Mouse (Mus musculus): ENCODE measurements at regions not wholly inside any gene's neighbourhood (a gene's known extent, or its start where the extent isn't known, plus 50 kb on each side); places are given as distances from the start of the nearest gene placed in this dataset.

GRCm38 (mm10) chrX:12284741-12285140, 124.6 kb upstream of the Bcor start:
- H3K9me3 ChIP-seq: no peaks in the 10 kb centered on the region
- no peak for ATAC-seq (ENCODE audit: insufficient number of reproducible peaks, insufficient read depth, low FRiP score, low TSS enrichment)
- peaks cover 23% of the 10 kb centered on the region for H3K27me3 ChIP-seq
- no peak overlapping the region for H3K4me2 ChIP-seq (replicated peaks)
- WGBS: 64% methylated on average over 4 of the region's 4 CpGs
- H3K27ac ChIP-seq: no peak overlapping the region
- H3K9ac ChIP-seq: no peak overlapping the region
- H3K36me3 ChIP-seq: no peaks in the 10 kb centered on the region
- peaks cover 9% of the 10 kb centered on the region; the same call in 1 of the 2 replicates for H3K4me1 ChIP-seq
- H3K4me3 ChIP-seq: no peak overlapping the region

DNA sequence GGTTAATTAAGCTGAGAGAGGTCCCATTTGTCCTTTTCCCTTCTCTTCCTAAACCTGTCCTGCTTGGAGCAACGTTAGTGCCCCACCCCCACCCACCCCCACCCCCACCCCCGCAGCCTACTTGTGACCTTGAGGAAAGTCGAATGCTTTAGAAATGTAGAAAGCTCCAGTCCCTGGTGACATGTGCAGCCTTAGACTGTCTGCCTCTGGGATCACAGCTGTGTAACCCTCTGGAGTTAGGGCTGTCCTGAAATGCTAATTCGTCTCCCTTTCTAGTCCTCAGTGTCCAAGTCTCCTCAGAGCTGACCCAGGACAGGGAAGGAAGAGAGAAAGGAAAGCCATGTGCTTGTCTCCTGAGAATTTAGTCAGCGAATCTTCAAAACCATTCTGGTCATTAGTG, 125.0 kb upstream of the Bcor start:
- no peak overlapping the region for H3K4me3 ChIP-seq
- ATAC-seq (ENCODE audit: insufficient number of reproducible peaks, insufficient read depth, low FRiP score, low TSS enrichment): no peak
- H3K36me3 ChIP-seq: no peaks in the 10 kb centered on the region
- no peaks in the 10 kb centered on the region for H3K9me3 ChIP-seq
- no peak overlapping the region for H3K4me2 ChIP-seq (replicated peaks)
- peaks cover 9% of the 10 kb centered on the region; the same call in 1 of the 2 replicates for H3K4me1 ChIP-seq
- 47% methylated on average over 5 of the region's 5 CpGs for WGBS
- H3K27ac ChIP-seq: no peak overlapping the region
- H3K27me3 ChIP-seq: peaks cover 23% of the 10 kb centered on the region
- no peak overlapping the region for H3K9ac ChIP-seq

GRCm38 (mm10) chrX:12285976-12286909, 126.1 kb upstream of the Bcor start:
- Histone ChIP-seq H3K9me3 (no peaks in the 10 kb centered on the region), H3K27ac (0 out of 2 replicates have a peak overlapping the region, but pooled peaks have one; percentile 11), H3K9ac (no peak overlapping the region), H3K4me2 (replicated peaks) (no peak overlapping the region), H3K4me3 (no peak overlapping the region), H3K4me1 (peaks cover 9% of the 10 kb centered on the region; the same call in 1 of the 2 replicates), H3K36me3 (no peaks in the 10 kb centered on the region), H3K27me3 (peaks cover 23% of the 10 kb centered on the region)
- no peak; the same call in 1 of the 2 replicates for ATAC-seq (ENCODE audit: insufficient number of reproducible peaks, insufficient read depth, low FRiP score, low TSS enrichment)
- WGBS: 18% methylated on average over 24 of the region's 24 CpGs

GRCm38 (mm10) chrX:12286910-12287522, 126.9 kb upstream of the Bcor start:
- ATAC-seq (ENCODE audit: insufficient number of reproducible peaks, insufficient read depth, low FRiP score, low TSS enrichment): no peak
- Histone ChIP-seq H3K4me3 (no peak overlapping the region), H3K9me3 (no peaks in the 10 kb centered on the region), H3K36me3 (no peaks in the 10 kb centered on the region), H3K9ac (no peak overlapping the region), H3K27ac (0 out of 2 replicates have a peak overlapping the region, but pooled peaks have one; percentile 11), H3K4me1 (peaks cover 9% of the 10 kb centered on the region; the same call in 1 of the 2 replicates), H3K4me2 (replicated peaks) (no peak overlapping the region), H3K27me3 (peaks cover 23% of the 10 kb centered on the region)
- WGBS: 16% methylated on average over 18 of the region's 18 CpGs

DNA sequence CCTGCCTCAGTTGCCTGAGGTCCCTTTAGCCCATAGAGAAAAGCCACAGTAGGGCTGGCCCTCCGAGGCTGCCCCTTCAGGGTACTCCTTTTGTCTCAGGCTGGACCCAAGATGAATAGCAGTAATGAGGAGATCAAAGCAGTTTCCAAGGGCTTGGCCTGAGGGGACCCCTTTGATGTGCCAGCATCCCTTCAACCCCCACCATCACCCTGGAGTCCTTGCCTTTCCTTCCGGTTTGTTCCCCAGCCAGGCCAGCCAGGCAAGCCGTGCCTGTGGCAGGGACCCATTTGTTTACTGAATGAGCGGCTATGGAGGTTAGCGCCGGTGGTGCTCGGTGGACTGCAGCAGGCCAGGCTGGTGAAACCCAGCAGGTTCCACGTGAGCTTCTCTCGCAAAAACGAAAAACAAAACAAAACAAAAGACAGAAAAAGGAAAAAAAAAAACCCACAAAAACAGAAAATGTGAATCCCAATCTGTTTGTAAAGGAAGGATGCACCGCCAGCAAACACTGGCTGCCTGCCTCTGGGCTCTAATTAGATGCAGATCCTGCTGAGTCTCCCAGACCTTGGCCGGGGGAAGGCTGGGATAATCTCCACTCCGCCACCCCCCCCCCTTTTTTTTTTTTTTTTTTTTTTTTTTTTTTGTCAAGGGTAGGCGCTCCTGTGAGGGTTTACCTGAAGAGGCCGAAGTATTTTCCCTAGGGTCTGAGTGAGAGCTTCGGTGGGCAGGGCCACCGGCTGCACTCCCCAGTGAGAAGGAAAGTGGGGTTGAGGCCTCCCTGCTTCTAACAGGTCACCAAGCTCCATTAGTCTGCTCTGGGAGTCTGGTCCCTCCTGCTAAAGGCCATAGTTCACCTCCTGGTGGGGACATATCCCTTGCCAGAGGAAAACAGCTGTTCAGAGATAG, 127.8 kb upstream of the Bcor start:
- no peak for ATAC-seq (ENCODE audit: insufficient number of reproducible peaks, insufficient read depth, low FRiP score, low TSS enrichment)
- peaks cover 23% of the 10 kb centered on the region for H3K27me3 ChIP-seq
- no peaks in the 10 kb centered on the region for H3K9me3 ChIP-seq
- H3K27ac ChIP-seq: 0 out of 2 replicates have a peak overlapping the region, but pooled peaks have one; percentile 46
- no peaks in the 10 kb centered on the region for H3K36me3 ChIP-seq
- no peak overlapping the region for H3K4me2 ChIP-seq (replicated peaks)
- H3K4me1 ChIP-seq: peaks cover 9% of the 10 kb centered on the region; the same call in 1 of the 2 replicates
- WGBS: 11% methylated on average over 17 of the region's 17 CpGs
- H3K9ac ChIP-seq: no peak overlapping the region
- H3K4me3 ChIP-seq: no peak overlapping the region

- no peaks in the 10 kb centered on the region for H3K9me3 ChIP-seq
- ATAC-seq (ENCODE audit: insufficient number of reproducible peaks, insufficient read depth, low FRiP score, low TSS enrichment): no peak
- WGBS: 26% methylated on average over 5 of the region's 5 CpGs
- H3K27ac ChIP-seq: no peak overlapping the region
- H3K27me3 ChIP-seq: peaks cover 23% of the 10 kb centered on the region
- no peaks in the 10 kb centered on the region for H3K36me3 ChIP-seq
- H3K4me2 ChIP-seq (replicated peaks): no peak overlapping the region
- H3K9ac ChIP-seq: no peak overlapping the region
- no peak overlapping the region for H3K4me3 ChIP-seq
- H3K4me1 ChIP-seq: peaks cover 9% of the 10 kb centered on the region; the same call in 1 of the 2 replicates
Observed at GRCm38 (mm10) chrX:12288562-12289117, 128.5 kb upstream of the Bcor start.

- Histone ChIP-seq H3K36me3 (no peaks in the 10 kb centered on the region), H3K27me3 (peaks cover 12% of the 10 kb centered on the region), H3K4me1 (peaks cover 10% of the 10 kb centered on the region; the same call in 1 of the 2 replicates)
Observed at GRCm38 (mm10) chrX:12293146-12293545, 133.0 kb upstream of the Bcor start.

GRCm38 (mm10) chrX:12294452-12294851, 134.3 kb upstream of the Bcor start:
- Histone ChIP-seq H3K27ac (no peak overlapping the region), H3K27me3 (peaks cover 3% of the 10 kb centered on the region; the same call in 1 of the 2 replicates), H3K36me3 (no peaks in the 10 kb centered on the region), H3K9me3 (no peaks in the 10 kb centered on the region), H3K9ac (no peak overlapping the region), H3K4me2 (replicated peaks) (no peak overlapping the region), H3K4me3 (no peak overlapping the region), H3K4me1 (0 out of 2 replicates have a peak, but pooled peaks cover 8% of the 10 kb centered on the region)
- ATAC-seq (ENCODE audit: insufficient number of reproducible peaks, insufficient read depth, low FRiP score, low TSS enrichment): 0 out of 2 replicates have a peak, but pooled peaks have one; percentile 35
- 46% methylated on average over 7 of the region's 9 CpGs for WGBS

More at GRCm38 (mm10) chrX:12293146-12293545, 133.0 kb upstream of the Bcor start:
- no peaks in the 10 kb centered on the region for H3K9me3 ChIP-seq
- H3K4me2 ChIP-seq (replicated peaks): no peak overlapping the region
- no peak overlapping the region for H3K27ac ChIP-seq
- H3K4me3 ChIP-seq: no peak overlapping the region
- H3K9ac ChIP-seq: no peak overlapping the region
- WGBS: 23% methylated on average over 2 of the region's 2 CpGs
- no peak for ATAC-seq (ENCODE audit: insufficient number of reproducible peaks, insufficient read depth, low FRiP score, low TSS enrichment)

DNA sequence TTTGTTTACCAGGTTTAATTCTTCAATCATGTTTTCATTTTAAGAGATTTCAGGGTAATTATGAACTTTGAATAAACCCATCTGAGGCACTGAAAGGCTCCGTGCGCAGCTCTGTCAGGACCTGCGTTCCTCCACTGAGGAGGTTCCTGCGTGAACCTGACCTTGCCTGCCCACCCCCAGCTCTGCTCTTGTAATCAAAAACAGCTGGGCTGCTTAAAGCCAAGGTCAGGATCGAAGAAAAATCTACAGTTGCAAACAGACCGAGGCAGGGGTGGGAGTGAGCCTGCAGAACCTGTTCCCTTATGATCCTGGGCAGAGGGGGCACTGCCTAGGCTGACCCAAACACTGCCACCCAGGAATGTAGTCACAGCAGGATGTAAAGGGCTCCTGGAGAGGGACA, 134.8 kb upstream of the Bcor start:
- no peak overlapping the region for H3K27ac ChIP-seq
- H3K27me3 ChIP-seq: peaks cover 3% of the 10 kb centered on the region; the same call in 1 of the 2 replicates
- 17% methylated on average over 6 of the region's 6 CpGs for WGBS
- no peaks in the 10 kb centered on the region for H3K36me3 ChIP-seq
- no peaks in the 10 kb centered on the region for H3K9me3 ChIP-seq
- no peak overlapping the region for H3K4me3 ChIP-seq
- ATAC-seq (ENCODE audit: insufficient number of reproducible peaks, insufficient read depth, low FRiP score, low TSS enrichment): peak; percentile 69; the same call in 1 of the 2 replicates
- H3K4me2 ChIP-seq (replicated peaks): no peak overlapping the region
- 0 out of 2 replicates have a peak, but pooled peaks cover 8% of the 10 kb centered on the region for H3K4me1 ChIP-seq
- no peak overlapping the region for H3K9ac ChIP-seq

- no peak for ATAC-seq (ENCODE audit: insufficient number of reproducible peaks, insufficient read depth, low FRiP score, low TSS enrichment)
- Histone ChIP-seq H3K36me3 (no peaks in the 10 kb centered on the region), H3K4me2 (replicated peaks) (no peak overlapping the region), H3K9ac (no peak overlapping the region), H3K27ac (no peak overlapping the region), H3K27me3 (peaks cover 3% of the 10 kb centered on the region; the same call in 1 of the 2 replicates), H3K4me1 (0 out of 2 replicates have a peak, but pooled peaks cover 8% of the 10 kb centered on the region), H3K9me3 (no peaks in the 10 kb centered on the region), H3K4me3 (no peak overlapping the region)
- WGBS: 68% methylated on average over 9 of the region's 9 CpGs
Observed at GRCm38 (mm10) chrX:12296264-12297053, 136.3 kb upstream of the Bcor start.

Measured in embryonic facial prominence, embryonic 12.5 days (tissue).